Mouse (Mus musculus) large intestine, adult 2 months (tissue): ENCODE results near the gene Tmprss6. TPM values are rescaled to one million over a fixed set of nuclear protein-coding genes. Genes with fewer than 3 reads are reported as not detected.

Experiments used
- DNase-seq: peaks from one replicate; pipeline ENCODE4 v3.0.0-alpha.2; 2012; ENCODE audit warnings: low read depth, low spot score
- WGBS: fragments of 180-500 bp; shearing (Covaris S2); methylation state at CpG from one replicate; pipeline ENCODE4 v1.1.7; 2018; 5-methylcytosine and 5-hydroxymethylcytosine counted together
- polyA plus RNA-seq: library from polyadenylated mRNA; depleted of rRNA; stranded (reverse); fragments of >200 nt; gene quantifications from 2 replicates; pipeline ENCODE4 v1.2.3, GENCODE M21; 2012

The Tmprss6 gene
- polyA plus RNA-seq, 1 experiment: 0.20 TPM

- no peak for DNase-seq
- 90% methylated on average over 1 of the region's 1 CpGs for WGBS
These were observed 18.1 kb upstream of the Tmprss6 start for GRCm38 (mm10) chr15:78486564-78486963.

GRCm38 (mm10) chr15:78483311-78483710, 14.9 kb upstream of the Tmprss6 start:
- WGBS: 76% methylated on average over 4 of the region's 4 CpGs
- DNase-seq: no peak

- no peak for DNase-seq
- WGBS: 61% methylated on average over 3 of the region's 3 CpGs
These were observed 14.1 kb upstream of the Tmprss6 start for GRCm38 (mm10) chr15:78482518-78482917.

- WGBS: 64% methylated on average over 9 of the region's 9 CpGs
- no peak for DNase-seq
These were observed 13.1 kb upstream of the Tmprss6 start for GRCm38 (mm10) chr15:78481448-78482000.

GRCm38 (mm10) chr15:78480991-78481390, 12.6 kb upstream of the Tmprss6 start:
- WGBS: 26% methylated on average over 2 of the region's 2 CpGs
- no peak for DNase-seq

GRCm38 (mm10) chr15:78480111-78480510, 11.7 kb upstream of the Tmprss6 start:
- 74% methylated on average over 7 of the region's 7 CpGs for WGBS

GRCm38 (mm10) chr15:78479470-78479869, 11.0 kb upstream of the Tmprss6 start:
- DNase-seq: no peak
- WGBS: 60% methylated on average over 5 of the region's 5 CpGs

More at GRCm38 (mm10) chr15:78480111-78480510, 11.7 kb upstream of the Tmprss6 start:
- no peak for DNase-seq

GRCm38 (mm10) chr15:78478073-78478472, 9.6 kb upstream of the Tmprss6 start:
- WGBS: 85% methylated on average over 4 of the region's 4 CpGs

GRCm38 (mm10) chr15:78476878-78477277, 8.4 kb upstream of the Tmprss6 start:
- no peak for DNase-seq
- WGBS: 92% methylated on average over 1 of the region's 1 CpGs

More at GRCm38 (mm10) chr15:78478073-78478472, 9.6 kb upstream of the Tmprss6 start:
- DNase-seq: no peak

- DNase-seq: no peak
- WGBS: 19% methylated on average over 3 of the region's 3 CpGs
These were observed 7.2 kb upstream of the Tmprss6 start for GRCm38 (mm10) chr15:78475604-78476031.

- 82% methylated on average over 6 of the region's 6 CpGs for WGBS
- DNase-seq: no peak
These were observed 5.0 kb upstream of the Tmprss6 start for GRCm38 (mm10) chr15:78473442-78473841.

- DNase-seq: no peak
- WGBS: 28% methylated on average over 7 of the region's 7 CpGs
These were observed 3.5 kb upstream of the Tmprss6 start for GRCm38 (mm10) chr15:78471902-78472301.

- 71% methylated on average over 4 of the region's 4 CpGs for WGBS
- no peak for DNase-seq
These were observed 2.3 kb upstream of the Tmprss6 start for GRCm38 (mm10) chr15:78470495-78471276.

- 90% methylated on average over 7 of the region's 7 CpGs for WGBS
- no peak for DNase-seq
These were observed 864 bp downstream of the Tmprss6 start for GRCm38 (mm10) chr15:78467570-78467969.

- DNase-seq: no peak
These were observed 1.6 kb downstream of the Tmprss6 start for GRCm38 (mm10) chr15:78466809-78467208.

GRCm38 (mm10) chr15:78462981-78463380, 5.5 kb downstream of the Tmprss6 start:
- 47% methylated on average over 2 of the region's 2 CpGs for WGBS
- no peak for DNase-seq

More at GRCm38 (mm10) chr15:78466809-78467208, 1.6 kb downstream of the Tmprss6 start:
- WGBS: 35% methylated on average over 6 of the region's 6 CpGs

GRCm38 (mm10) chr15:78457193-78457592, 11.2 kb downstream of the Tmprss6 start:
- DNase-seq: no peak
- WGBS: 77% methylated on average over 10 of the region's 10 CpGs

- no peak for DNase-seq
- 26% methylated on average over 7 of the region's 7 CpGs for WGBS
These were observed 12.4 kb downstream of the Tmprss6 start for GRCm38 (mm10) chr15:78456051-78456450.

- WGBS: 47% methylated on average over 4 of the region's 4 CpGs
- no peak for DNase-seq
These were observed 13.3 kb downstream of the Tmprss6 start for GRCm38 (mm10) chr15:78455168-78455567.

GRCm38 (mm10) chr15:78452929-78453328, 15.5 kb downstream of the Tmprss6 start:
- no peak for DNase-seq
- 48% methylated on average over 3 of the region's 3 CpGs for WGBS

- no peak for DNase-seq
- 74% methylated on average over 2 of the region's 2 CpGs for WGBS
These were observed 17.2 kb downstream of the Tmprss6 start for GRCm38 (mm10) chr15:78451201-78451600.
